Mouse (Mus musculus) neural tube, embryonic 11.5 days (tissue): ENCODE data around the gene 3830406C13Rik. TPM values are rescaled to one million over a fixed set of nuclear protein-coding genes. Genes with fewer than 3 reads are reported as not detected.
"Not testable (repeated sequence)": the region's sequence is repeated elsewhere in the genome, so short reads cannot be mapped to it uniquely, and the experiment has no call there.

Experiments
- ATAC-seq: fragments of 200-750 bp; cut with Nextera tagmentation; 2 replicates; pipeline ENCODE4 v1.8.0; 2017; ENCODE audit warnings: moderate number of reproducible peaks, mild to moderate bottlenecking, moderate TSS enrichment, moderate library complexity; ENCODE audit not compliant: insufficient read depth, low FRiP score, low TSS enrichment
- DNase-seq: peaks from one replicate; pipeline ENCODE4 v3.0.0-alpha.2; 2015; ENCODE audit warnings: low spot score
- H3K27ac ChIP-seq: fragments of 300-500 bp; sonication (generic); 2 replicates; pipeline ENCODE4 v1.5.1; 2014; ENCODE audit warnings: low read depth, mild to moderate bottlenecking, low read length
- H3K27me3 ChIP-seq: fragments of 300-500 bp; sonication (generic); 2 replicates; pipeline ENCODE4 v1.6.1; 2014; ENCODE audit warnings: mild to moderate bottlenecking, low read length, mixed read lengths; ENCODE audit not compliant: control insufficient read depth, insufficient read depth
- H3K36me3 ChIP-seq: fragments of 300-500 bp; sonication (generic); 2 replicates; pipeline ENCODE4 v1.6.1; 2014; ENCODE audit warnings: mild to moderate bottlenecking, low read length, moderate library complexity, mixed read lengths; ENCODE audit not compliant: control insufficient read depth, insufficient read depth
- H3K4me1 ChIP-seq: fragments of 300-500 bp; sonication (generic); 2 replicates; pipeline ENCODE4 v1.6.1; 2014; ENCODE audit warnings: low read length, mixed read lengths; ENCODE audit not compliant: control insufficient read depth, insufficient read depth
- H3K4me2 ChIP-seq: fragments of 300-500 bp; sonication (generic); 2 replicates; pipeline ENCODE4 v1.6.1; 2014; ENCODE audit warnings: low read depth, mild to moderate bottlenecking, moderate library complexity
- H3K4me3 ChIP-seq: fragments of 300-500 bp; sonication (generic); 2 replicates; pipeline ENCODE4 v1.5.1; 2014; ENCODE audit warnings: low read depth, low read length
- H3K9ac ChIP-seq: fragments of 300-500 bp; sonication (generic); 2 replicates; pipeline ENCODE4 v1.6.1; 2014; ENCODE audit warnings: mild to moderate bottlenecking, low read length
- H3K9me3 ChIP-seq: fragments of 300-500 bp; sonication (generic); 2 replicates; pipeline ENCODE4 v1.6.1; 2016; ENCODE audit warnings: low read length; ENCODE audit not compliant: control insufficient read depth
- WGBS: fragments of 180-500 bp; shearing (Covaris S2); extraction: QIAGEN DNeasy Blood & Tissue Kit; methylation state at CpG from one replicate; pipeline ENCODE4 v1.1.7; 2014; 5-methylcytosine and 5-hydroxymethylcytosine counted together
- polyA plus RNA-seq: library from polyadenylated mRNA; unstranded; fragments of >200 nt; fragmentation: Nextera tagmentation; extraction: Ambion mirVana; gene quantifications from 2 replicates; pipeline ENCODE4 v1.2.1, GENCODE M21; 2014

3830406C13Rik gene
- polyA plus RNA-seq, result 20.7 and 21.3 TPM in 2 replicates

- ATAC-seq, result peak; percentile 99
- H3K9ac ChIP-seq, result peak within 1 kb of the TSS; percentile 68
- peak within 1 kb of the TSS; percentile 84 for H3K4me2 ChIP-seq
- H3K27ac ChIP-seq, result peak within 1 kb of the TSS; percentile 73
- WGBS, result 2% methylated on average over 46 of the region's 48 CpGs
- H3K4me1 ChIP-seq, result peaks cover 3% of the 10 kb centered on the region; the same call in 1 of the 2 replicates
- DNase-seq, result peak; percentile 91
- no peaks in the 10 kb centered on the region for H3K9me3 ChIP-seq
- peak within 1 kb of the TSS; percentile 55 for H3K4me3 ChIP-seq
- H3K27me3 ChIP-seq, result no peaks in the 10 kb centered on the region
- no peaks in the 10 kb centered on the region for H3K36me3 ChIP-seq
Measured at GRCm38 (mm10) chr14:12284141-12284912, at the start of gene 3830406C13Rik. Gene 3830406C13Rik, plus strand, starts transcription at chr14:12284173.

GRCm38 (mm10) chr14:12243726-12244125 lies 40.2 kb upstream of the 3830406C13Rik start:
- 79% methylated on average over 4 of the region's 4 CpGs for WGBS
- DNase-seq (no peak), ATAC-seq (no peak)
- H3K9me3 ChIP-seq, result no peaks in the 10 kb centered on the region
- H3K27me3 ChIP-seq, result no peaks in the 10 kb centered on the region
- H3K4me1 ChIP-seq, result no peaks in the 10 kb centered on the region
- H3K36me3 ChIP-seq, result no peaks in the 10 kb centered on the region; the same call in 1 of the 2 replicates
- no peak overlapping the region for H3K4me3 ChIP-seq
- no peak overlapping the region for H3K27ac ChIP-seq
- no peak overlapping the region for H3K9ac ChIP-seq
- H3K4me2 ChIP-seq, result no peak overlapping the region

- 57% methylated on average over 3 of the region's 3 CpGs for WGBS
- Histone ChIP-seq H3K4me3 (no peak overlapping the region), H3K27me3 (no peaks in the 10 kb centered on the region), H3K4me2 (no peak overlapping the region), H3K9me3 (no peaks in the 10 kb centered on the region), H3K27ac (no peak overlapping the region), H3K4me1 (no peaks in the 10 kb centered on the region), H3K36me3 (no peaks in the 10 kb centered on the region), H3K9ac (no peak overlapping the region)
- ATAC-seq, result no peak
- DNase-seq, result no peak
Measured at GRCm38 (mm10) chr14:12276031-12276430, 7.9 kb upstream of the 3830406C13Rik start.

GRCm38 (mm10) chr14:12283641-12284040 lies 332 bp upstream of the 3830406C13Rik start, which contains the start of gene Gm49355:
Gene Gm49355, plus strand, starts transcription at chr14:12283976.
- ATAC-seq (0 out of 2 replicates have a peak, but pooled peaks have one; percentile 4), DNase-seq (no peak)
- Histone ChIP-seq H3K27me3 (no peaks in the 10 kb centered on the region), H3K9me3 (no peaks in the 10 kb centered on the region), H3K4me2 (peak within 1 kb of the TSS; percentile 84), H3K9ac (peak within 1 kb of the TSS; percentile 68), H3K27ac (peak within 1 kb of the TSS; percentile 73), H3K4me1 (peaks cover 3% of the 10 kb centered on the region; the same call in 1 of the 2 replicates), H3K4me3 (peak within 1 kb of the TSS; percentile 55), H3K36me3 (no peaks in the 10 kb centered on the region)
- WGBS, result 80% methylated on average over 6 of the region's 6 CpGs

- not testable (repeated sequence) for H3K36me3 ChIP-seq, H3K4me1 ChIP-seq, H3K27ac ChIP-seq, ATAC-seq, DNase-seq, H3K4me3 ChIP-seq, H3K4me2 ChIP-seq, H3K9ac ChIP-seq, H3K9me3 ChIP-seq, H3K27me3 ChIP-seq
Measured at GRCm38 (mm10) chr14:12289747-12290146, 5.8 kb downstream of the 3830406C13Rik start.

GRCm38 (mm10) chr14:12296391-12296790 lies 12.4 kb downstream of the 3830406C13Rik start:
- H3K36me3 ChIP-seq, result no peaks in the 10 kb centered on the region
- no peak overlapping the region for H3K4me2 ChIP-seq
- no peaks in the 10 kb centered on the region for H3K27me3 ChIP-seq
- ATAC-seq (no peak), DNase-seq (no peak)
- WGBS, result 89% methylated on average over 7 of the region's 7 CpGs
- H3K4me3 ChIP-seq, result no peak overlapping the region
- no peak overlapping the region for H3K9ac ChIP-seq
- no peak overlapping the region for H3K27ac ChIP-seq
- no peaks in the 10 kb centered on the region for H3K9me3 ChIP-seq
- no peaks in the 10 kb centered on the region for H3K4me1 ChIP-seq

- DNase-seq (no peak), ATAC-seq (no peak)
- no peaks in the 10 kb centered on the region for H3K36me3 ChIP-seq
- no peak overlapping the region for H3K4me2 ChIP-seq
- H3K4me3 ChIP-seq, result no peak overlapping the region
- H3K27ac ChIP-seq, result no peak overlapping the region
- H3K9me3 ChIP-seq, result no peaks in the 10 kb centered on the region
- no peaks in the 10 kb centered on the region for H3K27me3 ChIP-seq
- no peaks in the 10 kb centered on the region for H3K4me1 ChIP-seq
- H3K9ac ChIP-seq, result no peak overlapping the region
Measured at GRCm38 (mm10) chr14:12299171-12299570, 15.2 kb downstream of the 3830406C13Rik start.

- Histone ChIP-seq H3K27me3 (no peaks in the 10 kb centered on the region), H3K9ac (no peak overlapping the region), H3K27ac (no peak overlapping the region), H3K4me1 (no peaks in the 10 kb centered on the region), H3K9me3 (no peaks in the 10 kb centered on the region), H3K4me3 (no peak overlapping the region), H3K4me2 (no peak overlapping the region), H3K36me3 (no peaks in the 10 kb centered on the region)
- no peak for DNase-seq
- 52% methylated on average over 6 of the region's 6 CpGs for WGBS
- no peak for ATAC-seq
Measured at GRCm38 (mm10) chr14:12299654-12300053, 15.7 kb downstream of the 3830406C13Rik start.

GRCm38 (mm10) chr14:12300275-12300674 lies 16.3 kb downstream of the 3830406C13Rik start:
- H3K36me3 ChIP-seq, result no peaks in the 10 kb centered on the region
- H3K9ac ChIP-seq, result no peak overlapping the region
- H3K27ac ChIP-seq, result no peak overlapping the region
- H3K9me3 ChIP-seq, result no peaks in the 10 kb centered on the region
- H3K4me2 ChIP-seq, result no peak overlapping the region
- H3K27me3 ChIP-seq, result no peaks in the 10 kb centered on the region
- no peak overlapping the region for H3K4me3 ChIP-seq
- no peaks in the 10 kb centered on the region for H3K4me1 ChIP-seq
- DNase-seq (no peak), ATAC-seq (no peak)
- 74% methylated on average over 4 of the region's 4 CpGs for WGBS
